Mouse (Mus musculus) spleen, postnatal 10 days (tissue): ENCODE results near the gene Prr32.

Experiments
- DNase-seq, 2 experiments: peaks; one replicate each; pipeline ENCODE4 v3.0.0; 2021 to 2022; ENCODE audit warnings: low spot score in 2 of 2

Prr32 gene

GRCm38 (mm10) chrX:45090604-45091003 lies at the start of gene Prr32:
Gene Prr32 (plus strand): TSS chrX:45090904.
- DNase-seq, result no peak
